Mouse (Mus musculus): Measurements from ENCODE around the gene Fanca. TPM values are rescaled to one million over a fixed set of nuclear protein-coding genes. Genes with fewer than 3 reads are reported as not detected.

Gene Fanca
- polyA plus RNA-seq, 1 experiment from 2014 or later: 46.8 TPM

- no peaks in the 10 kb centered on the region for H3K27me3 ChIP-seq (replicated peaks; ENCODE audit: control insufficient read depth, insufficient read depth, low read length)
- 0 out of 2 replicates have a peak, but pooled peaks cover 4% of the 10 kb centered on the region for H3K4me1 ChIP-seq (replicated peaks; ENCODE audit: control insufficient read depth, insufficient read depth, low read length)
- no peak overlapping the region for H3K9ac ChIP-seq (ENCODE audit: low read depth, low read length)
- H3K27ac ChIP-seq (ENCODE audit: low read depth, low read length): no peak overlapping the region
- no peak overlapping the region for H3K4me3 ChIP-seq (ENCODE audit: low read depth, low read length)
- H3K36me3 ChIP-seq (ENCODE audit: control insufficient read depth, insufficient read depth, low read length): peaks cover 8% of the 10 kb centered on the region; the same call in 1 of the 2 replicates
- 80% methylated on average over 7 of the region's 7 CpGs for WGBS
- H3K9me3 ChIP-seq (ENCODE audit: control insufficient read depth, low read length): no peaks in the 10 kb centered on the region
- DNase-seq (ENCODE audit: low spot score): no peak
- H3K4me2 ChIP-seq: no peak overlapping the region
- no peak for ATAC-seq (replicated peaks; ENCODE audit: low FRiP score)
Observed at GRCm38 (mm10) chr8:123242107-123242923, 76.1 kb downstream of the Fanca start.

GRCm38 (mm10) chr8:123239398-123239797 is 79.0 kb downstream of the Fanca start:
- H3K4me2 ChIP-seq: no peak overlapping the region
- peaks cover 2% of the 10 kb centered on the region; the same call in 1 of the 2 replicates for H3K36me3 ChIP-seq (ENCODE audit: control insufficient read depth, insufficient read depth, low read length)
- H3K27me3 ChIP-seq (replicated peaks; ENCODE audit: control insufficient read depth, insufficient read depth, low read length): peaks cover 11% of the 10 kb centered on the region
- H3K27ac ChIP-seq (ENCODE audit: low read depth, low read length): no peak overlapping the region
- DNase-seq (ENCODE audit: low spot score) (no peak), ATAC-seq (replicated peaks; ENCODE audit: low FRiP score) (no peak)
- H3K4me1 ChIP-seq (replicated peaks; ENCODE audit: control insufficient read depth, insufficient read depth, low read length): peaks cover 14% of the 10 kb centered on the region
- H3K4me3 ChIP-seq (ENCODE audit: low read depth, low read length): no peak overlapping the region
- no peaks in the 10 kb centered on the region for H3K9me3 ChIP-seq (ENCODE audit: control insufficient read depth, low read length)
- H3K9ac ChIP-seq (ENCODE audit: low read depth, low read length): no peak overlapping the region
- 83% methylated on average over 10 of the region's 10 CpGs for WGBS

GRCm38 (mm10) chr8:123235520-123236497 is 82.6 kb downstream of the Fanca start, which contains the start of gene Spata2l:
Spata2l (minus strand) TSS chr8:123236233.
- 2% methylated on average over 57 of the region's 57 CpGs for WGBS
- DNase-seq (ENCODE audit: low spot score): peak; percentile 86

GRCm38 (mm10) chr8:123234918-123235519 is 83.4 kb downstream of the Fanca start:
- H3K9me3 ChIP-seq (ENCODE audit: control insufficient read depth, low read length): no peaks in the 10 kb centered on the region
- ATAC-seq (replicated peaks; ENCODE audit: low FRiP score): no peak
- H3K4me2 ChIP-seq: peak overlapping the region; percentile 99
- peak overlapping the region; percentile 62; the same call in 1 of the 2 replicates for H3K9ac ChIP-seq (ENCODE audit: low read depth, low read length)
- WGBS: 38% methylated on average over 13 of the region's 13 CpGs
- H3K27ac ChIP-seq (ENCODE audit: low read depth, low read length): no peak overlapping the region
- no peaks in the 10 kb centered on the region for H3K36me3 ChIP-seq (ENCODE audit: control insufficient read depth, insufficient read depth, low read length)
- H3K27me3 ChIP-seq (replicated peaks; ENCODE audit: control insufficient read depth, insufficient read depth, low read length): peaks cover 16% of the 10 kb centered on the region
- H3K4me1 ChIP-seq (replicated peaks; ENCODE audit: control insufficient read depth, insufficient read depth, low read length): peaks cover 10% of the 10 kb centered on the region
- no peak for DNase-seq (ENCODE audit: low spot score)
- peak overlapping the region; percentile 60 for H3K4me3 ChIP-seq (ENCODE audit: low read depth, low read length)

More at GRCm38 (mm10) chr8:123235520-123236497, 82.6 kb downstream of the Fanca start, which contains the start of gene Spata2l:
- Histone ChIP-seq H3K9ac (ENCODE audit: low read depth, low read length) (peak within 1 kb of the TSS; percentile 62), H3K36me3 (ENCODE audit: control insufficient read depth, insufficient read depth, low read length) (no peaks in the 10 kb centered on the region), H3K27me3 (replicated peaks; ENCODE audit: control insufficient read depth, insufficient read depth, low read length) (peaks cover 16% of the 10 kb centered on the region), H3K4me2 (peak within 1 kb of the TSS; percentile 99), H3K4me1 (replicated peaks; ENCODE audit: control insufficient read depth, insufficient read depth, low read length) (peaks cover 10% of the 10 kb centered on the region), H3K27ac (ENCODE audit: low read depth, low read length) (no peak within 1 kb of the TSS), H3K9me3 (ENCODE audit: control insufficient read depth, low read length) (no peaks in the 10 kb centered on the region), H3K4me3 (ENCODE audit: low read depth, low read length) (peak within 1 kb of the TSS; percentile 60)
- ATAC-seq (replicated peaks; ENCODE audit: low FRiP score): peak; percentile 85

- ATAC-seq (replicated peaks; ENCODE audit: low FRiP score) (no peak), DNase-seq (ENCODE audit: low spot score) (no peak)
- Histone ChIP-seq H3K36me3 (ENCODE audit: control insufficient read depth, insufficient read depth, low read length) (no peaks in the 10 kb centered on the region), H3K27me3 (replicated peaks; ENCODE audit: control insufficient read depth, insufficient read depth, low read length) (peaks cover 16% of the 10 kb centered on the region), H3K9ac (ENCODE audit: low read depth, low read length) (no peak overlapping the region), H3K9me3 (ENCODE audit: control insufficient read depth, low read length) (no peaks in the 10 kb centered on the region), H3K4me1 (replicated peaks; ENCODE audit: control insufficient read depth, insufficient read depth, low read length) (peaks cover 10% of the 10 kb centered on the region), H3K27ac (ENCODE audit: low read depth, low read length) (no peak overlapping the region), H3K4me2 (no peak overlapping the region), H3K4me3 (ENCODE audit: low read depth, low read length) (no peak overlapping the region)
- 72% methylated on average over 11 of the region's 11 CpGs for WGBS
Observed at GRCm38 (mm10) chr8:123233760-123234159, 84.6 kb downstream of the Fanca start.

- DNase-seq (ENCODE audit: low spot score): no peak
- no peaks in the 10 kb centered on the region for H3K36me3 ChIP-seq (ENCODE audit: control insufficient read depth, insufficient read depth, low read length)
- no peak overlapping the region for H3K4me2 ChIP-seq
- H3K9ac ChIP-seq (ENCODE audit: low read depth, low read length): no peak overlapping the region
- no peak overlapping the region for H3K27ac ChIP-seq (ENCODE audit: low read depth, low read length)
- no peak for ATAC-seq (replicated peaks; ENCODE audit: low FRiP score)
- no peaks in the 10 kb centered on the region for H3K9me3 ChIP-seq (ENCODE audit: control insufficient read depth, low read length)
- H3K4me3 ChIP-seq (ENCODE audit: low read depth, low read length): no peak overlapping the region
- H3K27me3 ChIP-seq (replicated peaks; ENCODE audit: control insufficient read depth, insufficient read depth, low read length): peaks cover 16% of the 10 kb centered on the region
- peaks cover 10% of the 10 kb centered on the region for H3K4me1 ChIP-seq (replicated peaks; ENCODE audit: control insufficient read depth, insufficient read depth, low read length)
- 60% methylated on average over 13 of the region's 13 CpGs for WGBS
Observed at GRCm38 (mm10) chr8:123233300-123233699, 85.1 kb downstream of the Fanca start.

GRCm38 (mm10) chr8:123232553-123232952 is 85.8 kb downstream of the Fanca start:
- ATAC-seq (replicated peaks; ENCODE audit: low FRiP score): no peak
- H3K9ac ChIP-seq (ENCODE audit: low read depth, low read length): no peak overlapping the region

GRCm38 (mm10) chr8:123231742-123232141 is 86.6 kb downstream of the Fanca start:
- H3K4me3 ChIP-seq (ENCODE audit: low read depth, low read length): no peak overlapping the region
- H3K9me3 ChIP-seq (ENCODE audit: control insufficient read depth, low read length): no peaks in the 10 kb centered on the region
- peaks cover 10% of the 10 kb centered on the region for H3K4me1 ChIP-seq (replicated peaks; ENCODE audit: control insufficient read depth, insufficient read depth, low read length)
- H3K9ac ChIP-seq (ENCODE audit: low read depth, low read length): no peak overlapping the region; the same call in 1 of the 2 replicates
- H3K27ac ChIP-seq (ENCODE audit: low read depth, low read length): no peak overlapping the region
- 66% methylated on average over 5 of the region's 5 CpGs for WGBS
- H3K4me2 ChIP-seq: no peak overlapping the region
- ATAC-seq (replicated peaks; ENCODE audit: low FRiP score) (no peak), DNase-seq (ENCODE audit: low spot score) (no peak)
- H3K36me3 ChIP-seq (ENCODE audit: control insufficient read depth, insufficient read depth, low read length): no peaks in the 10 kb centered on the region
- H3K27me3 ChIP-seq (replicated peaks; ENCODE audit: control insufficient read depth, insufficient read depth, low read length): peaks cover 16% of the 10 kb centered on the region

More at GRCm38 (mm10) chr8:123232553-123232952, 85.8 kb downstream of the Fanca start:
- no peak overlapping the region for H3K4me2 ChIP-seq
- H3K4me3 ChIP-seq (ENCODE audit: low read depth, low read length): no peak overlapping the region
- 37% methylated on average over 7 of the region's 7 CpGs for WGBS
- peaks cover 16% of the 10 kb centered on the region for H3K27me3 ChIP-seq (replicated peaks; ENCODE audit: control insufficient read depth, insufficient read depth, low read length)
- H3K27ac ChIP-seq (ENCODE audit: low read depth, low read length): no peak overlapping the region
- no peak for DNase-seq (ENCODE audit: low spot score)
- no peaks in the 10 kb centered on the region for H3K36me3 ChIP-seq (ENCODE audit: control insufficient read depth, insufficient read depth, low read length)
- H3K9me3 ChIP-seq (ENCODE audit: control insufficient read depth, low read length): no peaks in the 10 kb centered on the region
- H3K4me1 ChIP-seq (replicated peaks; ENCODE audit: control insufficient read depth, insufficient read depth, low read length): peaks cover 10% of the 10 kb centered on the region
